Mouse (Mus musculus) myocyte (in vitro differentiated cells): ENCODE measurements around the gene Wdr18.

Experiments used
- E2F4 ChIP-seq: IDR thresholded peaks from one replicate; pipeline ENCODE4 v1.6.1; 2011; ENCODE audit warnings: mild to moderate bottlenecking, control low read depth, moderate library complexity; ENCODE audit not compliant: insufficient read depth
- MAX ChIP-seq: IDR thresholded peaks from one replicate; pipeline ENCODE4 v1.6.1; 2011; ENCODE audit warnings: low read depth, mild to moderate bottlenecking, control low read depth
- POLR2A ChIP-seq: IDR thresholded peaks from one replicate; pipeline ENCODE4 v1.6.1; 2011; ENCODE audit warnings: low read depth, mild to moderate bottlenecking, control low read depth, moderate library complexity; ENCODE audit not compliant: insufficient read length
- POLR2AphosphoS2 ChIP-seq: IDR thresholded peaks from one replicate; pipeline ENCODE4 v1.6.1; 2011; ENCODE audit warnings: low read depth, control low read depth; ENCODE audit not compliant: insufficient read length
- TCF12 ChIP-seq: IDR thresholded peaks from one replicate; pipeline ENCODE4 v1.6.1; 2011; ENCODE audit warnings: mild to moderate bottlenecking, control low read depth; ENCODE audit not compliant: poor library complexity, insufficient read depth, severe bottlenecking
- USF1 ChIP-seq: IDR thresholded peaks from one replicate; pipeline ENCODE4 v1.6.1; 2011; ENCODE audit warnings: low read depth, mild to moderate bottlenecking, control low read depth, moderate library complexity

GRCm38 (mm10) chr10:79937775-79938526 lies 22.0 kb upstream of the Wdr18 start:
- TF ChIP-seq POLR2AphosphoS2 (no peak), USF1 (no peak), E2F4 (no peak), POLR2A (no peak), MAX (no peak), TCF12 (no peak)
